ENCODE assay signal across 21 mouse cellular contexts in genomic region chr2:166361645-166362044, GRCm38 (mm10).
"Had no signal": no experiment of that assay in that cellular context is flagged by ENCODE, and none has a peak within 500 bp of the region (broad histone marks: within the 10 kb centered on the region; RNA-seq: fewer than 3 reads in every experiment).

No protein-coding gene starts in this region.

- H3K9me3 ChIP-seq: liver, embryonic 12.5 days; lung, embryonic 15.5 days; midbrain, embryonic 13.5 days; midbrain, embryonic 15.5 days; neural tube, embryonic 13.5 days; neural tube, embryonic 15.5 days had no signal

- H3K36me3 ChIP-seq: liver, embryonic 12.5 days; lung, embryonic 15.5 days; midbrain, embryonic 13.5 days; midbrain, embryonic 15.5 days; neural tube, embryonic 13.5 days; neural tube, embryonic 15.5 days had no signal

- H3K4me1 ChIP-seq: liver, embryonic 12.5 days had no signal

- DNase-seq: lung, adult 2 months; lung, postnatal 14 days; lung, postnatal 36 days; retina, postnatal 1 day; right cerebral cortex, adult 18-20 months; right cerebral cortex, postnatal 25 days; right cerebral cortex, postnatal 4 days; spleen, adult 18-20 months; thymus, adult 18-20 months; thymus, postnatal 14 days; thymus, postnatal 36 days had no signal

- ATAC-seq: liver, embryonic 12.5 days; lung, postnatal 0 days; midbrain, embryonic 13.5 days; midbrain, embryonic 15.5 days had no signal

- H3K4me2 ChIP-seq: liver, embryonic 12.5 days; lung, embryonic 15.5 days; midbrain, embryonic 11.5 days; midbrain, embryonic 13.5 days; midbrain, embryonic 15.5 days; neural tube, embryonic 13.5 days; neural tube, embryonic 15.5 days had no signal

- H3K27me3 ChIP-seq: liver, embryonic 12.5 days; midbrain, embryonic 15.5 days; neural tube, embryonic 15.5 days had no signal

- H3K4me3 ChIP-seq: liver, embryonic 12.5 days; lung, embryonic 15.5 days; midbrain, embryonic 13.5 days; midbrain, embryonic 15.5 days; neural tube, embryonic 13.5 days; neural tube, embryonic 15.5 days had no signal

- H3K27ac ChIP-seq: liver, embryonic 12.5 days; liver, embryonic 14.5 days; lung, embryonic 15.5 days; macrophage; midbrain, embryonic 13.5 days; midbrain, embryonic 15.5 days; neural tube, embryonic 15.5 days had no signal
